Mouse (Mus musculus): ENCODE data around the gene Gapdhs. TPM values are rescaled to one million over a fixed set of nuclear protein-coding genes. Genes with fewer than 3 reads are reported as not detected.

The Gapdhs gene
- polyA plus RNA-seq (2021; fragmentation: Nextera tagmentation): not detected in 2 replicates
- long read RNA-seq, experiment 1, partial matches to known transcripts: 0 of 7 reads
- long read RNA-seq, experiment 1, other reads (novel, unspliced or antisense): 7 of 7 reads
- long read RNA-seq, experiment 2, partial matches to known transcripts: 0 of 1 reads
- long read RNA-seq, experiment 2, other reads (novel, unspliced or antisense): 1 of 1 reads

DNA sequence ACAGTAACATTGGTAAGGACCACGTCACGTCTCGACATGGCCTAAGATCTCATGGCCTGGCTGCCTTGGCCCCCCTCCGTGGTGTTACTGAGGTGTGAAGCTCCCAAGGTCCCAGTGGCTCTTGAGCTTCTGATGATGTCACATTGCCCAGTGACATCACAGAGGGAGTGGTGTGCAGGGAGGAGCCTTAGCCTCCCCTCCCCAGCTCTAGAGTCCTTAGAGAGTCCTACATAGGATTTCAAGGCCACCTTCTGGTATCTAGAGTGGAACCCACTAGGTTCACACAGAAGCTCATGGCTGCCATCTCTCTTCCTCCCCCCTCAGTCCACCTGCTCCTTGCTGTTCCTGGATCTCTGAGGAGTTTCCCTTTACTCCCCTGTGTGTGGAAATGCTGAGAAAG lies at the start of gene Gapdhs:
Gene Gapdhs (minus strand): TSS at position 65 of the 400 bp plus-strand sequence.

DNA sequence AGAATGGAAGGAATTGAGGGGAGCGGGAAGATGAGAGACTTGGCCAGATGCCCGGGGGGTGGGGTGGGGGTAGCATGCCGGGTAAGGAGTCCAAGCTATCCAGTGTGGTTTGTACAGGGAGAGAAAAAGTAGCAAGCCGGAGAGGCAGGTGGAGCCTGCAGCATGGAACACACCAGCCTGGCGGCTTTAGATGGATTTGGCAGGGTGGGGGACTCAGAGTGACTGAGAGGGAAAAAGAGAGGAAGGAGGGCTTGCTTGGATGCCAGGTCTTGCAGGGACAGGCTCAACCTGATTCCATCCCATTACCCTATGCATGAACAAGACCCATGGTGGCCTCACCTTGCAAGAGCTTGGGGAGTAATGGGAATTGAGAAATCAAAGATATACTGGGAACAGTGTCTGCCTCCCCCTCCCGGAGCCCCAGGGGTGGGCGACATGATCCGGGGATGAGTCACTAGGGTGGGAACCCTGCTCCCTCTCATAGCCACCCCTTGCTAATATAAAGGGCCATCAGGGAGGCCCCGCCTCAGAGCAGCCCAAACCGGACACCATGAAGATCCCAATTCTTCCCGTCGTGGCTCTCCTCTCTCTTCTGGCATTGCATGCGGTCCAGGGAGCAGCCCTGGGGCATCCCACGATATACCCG lies 44.0 kb upstream of the Gapdhs start, which contains the start of gene Krtdap:
Gene Krtdap (plus strand): TSS at position 520 of the 646 bp plus-strand sequence.

DNA sequence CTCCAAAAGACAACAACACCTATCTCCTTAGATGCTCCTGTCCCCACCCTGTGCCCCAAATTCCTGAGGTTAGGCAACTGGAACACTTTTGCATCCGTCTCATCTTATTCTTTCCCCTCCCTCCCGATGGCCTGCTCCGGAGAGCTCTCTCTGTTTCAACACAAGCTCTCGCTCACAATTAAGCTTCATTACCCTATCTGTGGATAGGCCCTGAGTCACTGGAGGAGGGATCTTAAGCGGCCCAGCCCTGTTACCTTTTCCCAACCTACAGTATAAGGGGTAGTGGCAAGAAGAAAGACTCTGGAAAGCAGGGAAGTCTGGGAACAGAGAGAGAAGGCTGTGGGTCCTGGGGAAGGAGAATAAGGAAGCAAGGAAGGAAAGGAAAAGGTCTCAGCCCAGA lies 20.0 kb upstream of the Gapdhs start, which contains the start of gene Dmkn:
Gene Dmkn (plus strand): TSS at position 301 of the 400 bp plus-strand sequence.

DNA sequence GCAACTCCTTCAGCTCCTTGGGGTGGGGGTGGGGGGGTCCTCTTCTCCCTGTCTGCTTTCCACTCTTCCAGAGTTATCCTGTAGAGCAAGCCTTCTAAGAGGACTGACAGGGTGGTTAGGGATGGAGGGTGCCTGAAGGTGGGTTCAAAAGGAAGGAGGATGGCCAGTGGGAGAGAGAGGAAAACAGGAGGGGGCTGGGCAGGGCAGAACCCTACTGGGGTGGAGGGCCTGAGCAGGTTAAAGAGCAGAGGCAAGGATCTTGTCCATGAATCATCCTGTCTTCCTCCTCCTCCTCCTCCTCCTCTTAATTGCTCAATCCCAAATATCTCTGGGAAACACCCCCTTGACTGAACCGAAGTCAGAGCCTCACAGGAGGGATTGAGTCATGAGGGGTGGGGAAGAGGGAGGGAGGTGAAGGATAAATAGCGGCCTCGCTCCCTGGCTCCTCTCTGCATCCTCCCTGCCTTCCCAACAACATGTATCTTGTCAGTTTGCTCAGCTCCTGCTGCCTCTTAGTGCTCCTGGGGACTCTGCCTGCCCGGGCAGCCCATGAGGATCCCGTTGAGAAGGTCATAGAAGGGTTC lies 7.7 kb upstream of the Gapdhs start, which contains the start of gene Sbsn:
Gene Sbsn (plus strand): TSS at position 386 of the 584 bp plus-strand sequence.

DNA sequence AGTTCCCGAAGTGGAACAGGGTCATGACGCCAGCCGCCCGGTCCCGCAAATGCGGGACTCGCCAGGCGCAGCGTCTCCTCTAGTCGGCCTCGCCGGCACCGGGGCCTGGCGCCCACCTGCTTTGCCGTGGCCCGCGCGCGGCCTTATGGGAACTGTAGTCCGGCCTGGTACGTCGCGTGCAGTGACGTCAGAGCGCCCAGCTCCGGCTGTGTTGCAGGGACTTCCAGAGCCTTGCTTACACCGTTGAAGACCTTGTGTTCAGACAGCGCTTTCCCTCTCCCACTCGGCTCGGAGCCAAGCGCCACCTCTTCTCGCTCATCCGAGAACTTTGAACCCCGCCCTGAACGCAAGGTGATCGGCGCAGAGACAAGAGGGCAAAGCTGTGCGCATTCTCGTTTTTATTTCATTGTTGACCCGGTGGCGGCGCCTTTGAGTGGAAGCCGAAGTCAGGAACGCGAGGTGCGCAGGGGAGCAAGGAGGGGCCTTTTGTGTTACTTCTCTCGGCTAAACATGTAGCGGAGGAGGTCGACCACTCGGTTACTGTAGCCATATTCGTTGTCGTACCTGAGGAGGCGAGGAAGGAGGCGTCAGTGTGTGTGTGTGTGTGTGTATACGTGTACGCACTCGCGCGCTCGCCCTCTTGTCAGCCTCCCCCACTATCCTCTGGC lies 14.0 kb downstream of the Gapdhs start, which contains the start of gene Tmem147:
Gene Tmem147 (minus strand): TSS at position 145 of the 668 bp plus-strand sequence.

DNA sequence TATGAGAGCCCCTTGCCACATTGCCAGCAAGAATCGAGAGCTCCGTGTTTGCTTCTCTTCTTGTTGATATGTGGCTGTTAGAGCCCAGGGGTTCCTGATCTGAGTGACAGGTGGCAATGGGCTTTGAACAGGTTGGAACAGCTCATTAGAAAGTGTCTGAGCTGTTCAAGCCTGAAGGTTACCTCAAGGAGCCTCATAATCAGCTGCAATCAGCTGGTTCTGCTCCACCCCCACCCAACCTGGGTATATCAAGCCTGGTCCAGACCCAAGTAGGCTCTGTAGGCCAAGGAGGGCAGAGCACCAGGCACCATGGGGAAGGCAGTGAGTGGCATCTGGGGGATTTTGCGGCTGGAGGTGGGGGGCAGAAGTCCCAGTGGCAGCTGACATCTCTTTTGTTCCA lies 31.5 kb downstream of the Gapdhs start, which contains the start of gene Atp4a:
Gene Atp4a (plus strand): TSS at position 268 of the 400 bp plus-strand sequence.

DNA sequence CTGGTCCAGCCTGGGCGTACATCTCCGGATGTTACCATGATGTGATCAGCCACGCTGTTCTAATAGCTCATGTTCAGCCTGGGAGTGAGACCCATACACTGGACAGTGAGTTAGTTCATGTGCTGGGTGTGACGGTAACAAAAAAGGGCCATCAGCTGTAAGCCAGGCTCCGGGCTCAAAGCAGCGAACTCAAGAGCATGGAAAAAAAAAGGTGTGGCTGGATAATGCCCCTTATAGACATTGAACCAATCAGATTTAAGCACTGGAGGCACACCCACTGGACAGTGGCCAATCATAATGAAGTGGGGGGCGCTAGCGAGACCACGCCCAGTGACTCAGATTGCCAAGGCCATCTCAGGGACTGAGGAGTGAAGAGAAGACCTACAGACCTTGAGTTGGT lies 44.9 kb downstream of the Gapdhs start, which contains the start of gene 2200002J24Rik:
Gene 2200002J24Rik (plus strand): TSS at position 338 of the 400 bp plus-strand sequence.

Other genes with a start within 250 kb of the Gapdhs start
- 42.0 and 69.4 TPM in 2 replicates for gene Arhgap33, start 208.6 kb downstream of the Gapdhs start, polyA plus RNA-seq (2021; fragmentation: Nextera tagmentation)
- 4.9 and 7.6 TPM in 2 replicates for gene Hspb6, start 191.5 kb downstream of the Gapdhs start, polyA plus RNA-seq (2021; fragmentation: Nextera tagmentation)
- gene Proser3, start 191.4 kb downstream of the Gapdhs start, polyA plus RNA-seq (2021; fragmentation: Nextera tagmentation): 0.69 and 2.1 TPM in 2 replicates
- 54.8 and 66.6 TPM in 2 replicates for gene Lin37, start 183.8 kb downstream of the Gapdhs start, polyA plus RNA-seq (2021; fragmentation: Nextera tagmentation)
- gene U2af1l4, start 180.4 kb downstream of the Gapdhs start, polyA plus RNA-seq (2021; fragmentation: Nextera tagmentation): 108 and 133 TPM in 2 replicates
- 0.67 and 0.75 TPM in 2 replicates for gene Gm49396, start 180.3 kb downstream of the Gapdhs start, polyA plus RNA-seq (2021; fragmentation: Nextera tagmentation)
- gene Psenen, start 180.1 kb downstream of the Gapdhs start, polyA plus RNA-seq (2021; fragmentation: Nextera tagmentation): 187 and 210 TPM in 2 replicates
- 0.55 and 1.2 TPM in 2 replicates for gene Igflr1, start 178.3 kb downstream of the Gapdhs start, polyA plus RNA-seq (2021; fragmentation: Nextera tagmentation)
- gene Kmt2b, start 155.0 kb downstream of the Gapdhs start, polyA plus RNA-seq (2021; fragmentation: Nextera tagmentation): 2.0 and 3.6 TPM in 2 replicates
- 0.36 TPM in 1 of 2 replicates, not detected in the other for gene Zbtb32, start 144.8 kb downstream of the Gapdhs start, polyA plus RNA-seq (2021; fragmentation: Nextera tagmentation)
- gene Upk1a, start 130.8 kb downstream of the Gapdhs start, polyA plus RNA-seq (2021; fragmentation: Nextera tagmentation): 0.13 and 0.23 TPM in 2 replicates
- gene Cox6b1, start 117.5 kb downstream of the Gapdhs start, polyA plus RNA-seq (2021; fragmentation: Nextera tagmentation): 2,467 and 2,532 TPM in 2 replicates
- not detected in 2 replicates for gene Etv2, start 107.8 kb downstream of the Gapdhs start, polyA plus RNA-seq (2021; fragmentation: Nextera tagmentation)
- 112 and 122 TPM in 2 replicates for gene Rbm42, start 93.4 kb downstream of the Gapdhs start, polyA plus RNA-seq (2021; fragmentation: Nextera tagmentation)
- gene Haus5, start 78.7 kb downstream of the Gapdhs start, polyA plus RNA-seq (2021; fragmentation: Nextera tagmentation): 3.6 and 4.0 TPM in 2 replicates
- not detected in 2 replicates for gene Pmis2, start 72.1 kb downstream of the Gapdhs start, polyA plus RNA-seq (2021; fragmentation: Nextera tagmentation)
- not detected in 2 replicates for gene 2200002J24Rik, start 44.8 kb downstream of the Gapdhs start, polyA plus RNA-seq (2021; fragmentation: Nextera tagmentation)
- 0.55 and 0.83 TPM in 2 replicates for gene Atp4a, start 31.5 kb downstream of the Gapdhs start, polyA plus RNA-seq (2021; fragmentation: Nextera tagmentation)
- gene Tmem147, start 14.1 kb downstream of the Gapdhs start, polyA plus RNA-seq (2021; fragmentation: Nextera tagmentation): 172 and 228 TPM in 2 replicates
- gene Sbsn, start 7.8 kb upstream of the Gapdhs start, polyA plus RNA-seq (2021; fragmentation: Nextera tagmentation): 7.3 and 9.5 TPM in 2 replicates
- 11.7 and 12.6 TPM in 2 replicates for gene Dmkn, start 20.1 kb upstream of the Gapdhs start, polyA plus RNA-seq (2021; fragmentation: Nextera tagmentation)
- gene Krtdap, start 44.2 kb upstream of the Gapdhs start, polyA plus RNA-seq (2021; fragmentation: Nextera tagmentation): not detected in 2 replicates
- not detected in 2 replicates for gene Ffar2, start 80.1 kb upstream of the Gapdhs start, polyA plus RNA-seq (2021; fragmentation: Nextera tagmentation)
- 0.06 and 0.16 TPM in 2 replicates for gene Ffar3, start 112.5 kb upstream of the Gapdhs start, polyA plus RNA-seq (2021; fragmentation: Nextera tagmentation)
- gene Ffar1, start 117.9 kb upstream of the Gapdhs start, polyA plus RNA-seq (2021; fragmentation: Nextera tagmentation): not detected in 2 replicates
- 0.15 and 0.19 TPM in 2 replicates for gene Cd22, start 136.7 kb upstream of the Gapdhs start, polyA plus RNA-seq (2021; fragmentation: Nextera tagmentation)
- 79.4 and 86.1 TPM in 2 replicates for gene Mag, start 171.2 kb upstream of the Gapdhs start, polyA plus RNA-seq (2021; fragmentation: Nextera tagmentation)
- gene Hamp2, start 181.0 kb upstream of the Gapdhs start, polyA plus RNA-seq (2021; fragmentation: Nextera tagmentation): not detected in 2 replicates
- gene Hamp, start 200.4 kb upstream of the Gapdhs start, polyA plus RNA-seq (2021; fragmentation: Nextera tagmentation): not detected in 2 replicates
- gene Usf2, start 213.1 kb upstream of the Gapdhs start, polyA plus RNA-seq (2021; fragmentation: Nextera tagmentation): 19.0 and 19.3 TPM in 2 replicates
- gene Lsr, start 229.8 kb upstream of the Gapdhs start, polyA plus RNA-seq (2021; fragmentation: Nextera tagmentation): 4.7 and 6.0 TPM in 2 replicates
- 0.31 TPM in 1 of 2 replicates, not detected in the other for gene Fam187b, start 230.1 kb upstream of the Gapdhs start, polyA plus RNA-seq (2021; fragmentation: Nextera tagmentation)